ENCODE assay signal across 13 mouse cellular contexts in genomic region chr2:91386547-91387286, GRCm38 (mm10). TPM values are rescaled to one million over a fixed set of nuclear protein-coding genes. Genes with fewer than 3 reads are reported as not detected.
DNase-seq lines count a peak whose midpoint lies in the region; ATAC-seq and TF ChIP-seq lines count a peak whose summit lies in the region.
"Had no signal": no experiment of that assay in that cellular context is flagged by ENCODE, and none has a peak within 500 bp of the region (broad histone marks: within the 10 kb centered on the region; RNA-seq: fewer than 3 reads in every experiment).

No protein-coding gene starts in this region.

- H3K36me3 ChIP-seq in hindbrain, postnatal 0 days (ENCODE audit: insufficient read depth, low read length), result no peaks in the 10 kb centered on the region; the same call in 1 of the 2 replicates
- peaks cover 6% of the 10 kb centered on the region for H3K36me3 ChIP-seq in hindbrain, embryonic 10.5 days
- H3K36me3 ChIP-seq in embryonic facial prominence, embryonic 15.5 days, result no peaks in the 10 kb centered on the region
- H3K36me3 ChIP-seq: neural tube, embryonic 13.5 days had no signal

- H3K27ac ChIP-seq in hindbrain, postnatal 0 days, result peak overlapping the region; percentile 27; the same call in 1 of the 2 replicates
- no peak overlapping the region for H3K27ac ChIP-seq in hindbrain, embryonic 10.5 days
- peak overlapping the region; percentile 48 for H3K27ac ChIP-seq in embryonic facial prominence, embryonic 15.5 days (replicated peaks)
- no peak overlapping the region for H3K27ac ChIP-seq in gastrocnemius, adult 2 months
- H3K27ac ChIP-seq: neural tube, embryonic 13.5 days had no signal

- no peak overlapping the region for H3K9ac ChIP-seq in hindbrain, postnatal 0 days (replicated peaks; ENCODE audit: low read length)
- no peak overlapping the region for H3K9ac ChIP-seq in embryonic facial prominence, embryonic 15.5 days
- H3K9ac ChIP-seq: neural tube, embryonic 13.5 days had no signal

- peaks cover 4% of the 10 kb centered on the region; the same call in 1 of the 2 replicates for H3K4me1 ChIP-seq in hindbrain, postnatal 0 days (ENCODE audit: insufficient read depth, low read length)
- H3K4me1 ChIP-seq in hindbrain, embryonic 10.5 days (replicated peaks), result peaks cover 19% of the 10 kb centered on the region
- peaks cover 18% of the 10 kb centered on the region for H3K4me1 ChIP-seq in embryonic facial prominence, embryonic 15.5 days

- POLR2A ChIA-PET in Patski (lab: Charles Lee), result interaction anchor here (0.9 kb wide), 1 partner anchor 89 kb away, joined by 3 read pairs; no protein-coding TSS in a partner anchor

- H3K4me2 ChIP-seq in hindbrain, postnatal 0 days (ENCODE audit: low read depth, low read length), result no peak overlapping the region
- no peak overlapping the region for H3K4me2 ChIP-seq in embryonic facial prominence, embryonic 15.5 days (replicated peaks)
- H3K4me2 ChIP-seq: midbrain, embryonic 11.5 days; neural tube, embryonic 13.5 days had no signal

- H3K4me3 ChIP-seq in hindbrain, postnatal 0 days (ENCODE audit: low read length), result no peak overlapping the region
- H3K4me3 ChIP-seq in hindbrain, embryonic 10.5 days, result no peak overlapping the region
- no peak overlapping the region for H3K4me3 ChIP-seq in embryonic facial prominence, embryonic 15.5 days (replicated peaks)
- H3K4me3 ChIP-seq in gastrocnemius, adult 2 months, result no peak overlapping the region
- H3K4me3 ChIP-seq: neural tube, embryonic 13.5 days had no signal

- no peaks in the 10 kb centered on the region for H3K9me3 ChIP-seq in hindbrain, postnatal 0 days (ENCODE audit: low read length)
- H3K9me3 ChIP-seq in hindbrain, embryonic 10.5 days, result no peaks in the 10 kb centered on the region
- H3K9me3 ChIP-seq in embryonic facial prominence, embryonic 15.5 days (replicated peaks), result no peaks in the 10 kb centered on the region
- H3K9me3 ChIP-seq: neural tube, embryonic 13.5 days had no signal

- WGBS in hindbrain, postnatal 0 days, result 46% methylated on average over 5 of the region's 5 CpGs
- 70% methylated on average over 5 of the region's 5 CpGs for WGBS in hindbrain, embryonic 10.5 days
- 28% methylated on average over 5 of the region's 5 CpGs for WGBS in embryonic facial prominence, embryonic 15.5 days

- CTCF ChIA-PET in Patski (lab: Charles Lee), result interaction anchor here (0.7 to 0.8 kb wide), 3 partner anchors 11 to 38 kb away, joined by 3 read pairs; no protein-coding TSS in a partner anchor

- no peaks in the 10 kb centered on the region for H3K27me3 ChIP-seq in hindbrain, postnatal 0 days (ENCODE audit: insufficient read depth, low read length)
- no peaks in the 10 kb centered on the region for H3K27me3 ChIP-seq in hindbrain, embryonic 10.5 days (ENCODE audit: insufficient read depth, poor library complexity, severe bottlenecking)
- H3K27me3 ChIP-seq in Patski, result no peaks in the 10 kb centered on the region
- H3K27me3 ChIP-seq in embryonic facial prominence, embryonic 15.5 days, result no peaks in the 10 kb centered on the region
- H3K27me3 ChIP-seq: neural tube, embryonic 13.5 days had no signal

- ATAC-seq in hindbrain, postnatal 0 days, result peak; percentile 51; the same call in 1 of the 2 replicates
- ATAC-seq in Patski, result peak; percentile 57
- ATAC-seq in embryonic facial prominence, embryonic 15.5 days (ENCODE audit: insufficient number of reproducible peaks, low FRiP score, low TSS enrichment, low read depth), result no peak
- no peak for ATAC-seq in megakaryocyte progenitor cell, adult 5-6 weeks (replicated peaks; ENCODE audit: poor library complexity)
- ATAC-seq in megakaryocyte, adult 5-6 weeks (ENCODE audit: poor library complexity, severe bottlenecking), result no peak

- TF ChIP-seq CTCF in hindbrain, postnatal 0 days (IDR thresholded peaks at IDR 0.05; ENCODE audit: low read depth), result no peak
- TF ChIP-seq CTCF in Patski (IDR thresholded peaks at IDR 0.05), result no peak
- TF ChIP-seq CTCF in gastrocnemius, adult 2 months (IDR thresholded peaks at IDR 0.05), result no peak

- in situ Hi-C loops in Patski (cut with MboI; ENCODE audit: low pct_unique_long_range_greater_than_20kb), result no loop called here

- intact Hi-C loops in gastrocnemius, adult 2 months (cut with DNase I), result no loop called here

- peak; percentile 5 for DNase-seq in hindbrain, postnatal 0 days (ENCODE audit: low spot score)
- DNase-seq in hindbrain, embryonic 10.5 days (ENCODE audit: low spot score), result no peak
- peak; percentile 15 for DNase-seq in Patski (ENCODE audit: low read depth, low spot score)
- DNase-seq in kidney, postnatal 10 days, result peak; percentile 24
- DNase-seq in gastrocnemius, adult 2 months, result no peak
- DNase-seq: cerebellum, postnatal 25 days; lung, adult 18-20 months; right cerebral cortex, postnatal 14 days had no signal

RNA-seq across cellular contexts. Expression of gene 1110051M20Rik, which starts 57.8 kb away (rescaled TPM):
- total RNA-seq in hindbrain, postnatal 0 days (2014; rRNA removed), result 152 and 175 TPM in 2 replicates
- polyA plus RNA-seq in hindbrain, postnatal 0 days (2015; fragmentation: Nextera tagmentation; extraction: Ambion mirVana), result 136 and 141 TPM in 2 replicates
- polyA plus RNA-seq in hindbrain, embryonic 10.5 days (2016; fragmentation: Nextera tagmentation; extraction: Ambion mirVana), result 86.4 and 96.7 TPM in 2 replicates
- polyA plus RNA-seq in Patski (2021), result 15.1 TPM
- 61.0 and 68.0 TPM in 2 replicates for polyA plus RNA-seq in embryonic facial prominence, embryonic 15.5 days (2015; fragmentation: Nextera tagmentation; extraction: Ambion mirVana)
- total RNA-seq in megakaryocyte progenitor cell, adult 5-6 weeks (2015), result 15.2 and 15.3 TPM in 2 replicates
- total RNA-seq in megakaryocyte progenitor cell, adult 5-6 weeks (2017), result 4.8 and 5.8 TPM in 2 replicates
- total RNA-seq in megakaryocyte, adult 5-6 weeks (2015), result 2.0 and 4.2 TPM in 2 replicates
- 1.7 and 3.2 TPM in 2 replicates for total RNA-seq in megakaryocyte, adult 5-6 weeks (2017)
- 10 to 100 TPM; 13.4 to 20.0 TPM for total RNA-seq in gastrocnemius, adult 2 months (2021)

Comparison
In these comparisons a context has a peak if more than half of its experiments do, and no peak if none do; other contexts are left out.
1. DNase-seq: peak in hindbrain, postnatal 0 days (single experiment), Patski (single experiment) and kidney, postnatal 10 days (single experiment); none in hindbrain, embryonic 10.5 days (single experiment) and gastrocnemius, adult 2 months (single experiment).
2. H3K27ac ChIP-seq: peak in hindbrain, postnatal 0 days (single experiment) and embryonic facial prominence, embryonic 15.5 days (single experiment); none in hindbrain, embryonic 10.5 days (single experiment) and gastrocnemius, adult 2 months (single experiment).
3. ATAC-seq: peak in hindbrain, postnatal 0 days (single experiment) and Patski (single experiment); none in embryonic facial prominence, embryonic 15.5 days (single experiment), megakaryocyte progenitor cell, adult 5-6 weeks (single experiment) and megakaryocyte, adult 5-6 weeks (single experiment).